Mouse (Mus musculus) kidney, embryonic 15.5 days (tissue): ENCODE data around the gene Cds2. TPM values are rescaled to one million over a fixed set of nuclear protein-coding genes. Genes with fewer than 3 reads are reported as not detected.

Experiments used
- ATAC-seq: fragments of 200-750 bp; cut with Nextera tagmentation; replicated peaks from 2 replicates; pipeline ENCODE4 v1.8.0; 2017; ENCODE audit warnings: moderate TSS enrichment; ENCODE audit not compliant: low FRiP score
- H3K27ac ChIP-seq: fragments of 300-500 bp; sonication (generic); 2 replicates; pipeline ENCODE4 v1.5.1; 2015; ENCODE audit warnings: mild to moderate bottlenecking, inconsistent platforms
- H3K27me3 ChIP-seq: fragments of 300-500 bp; sonication (generic); 2 replicates; pipeline ENCODE4 v1.6.1; 2015; ENCODE audit warnings: inconsistent platforms
- H3K36me3 ChIP-seq: fragments of 300-500 bp; sonication (generic); 2 replicates; pipeline ENCODE4 v1.6.1; 2015; ENCODE audit warnings: inconsistent platforms
- H3K4me1 ChIP-seq: fragments of 300-500 bp; sonication (generic); 2 replicates; pipeline ENCODE4 v1.6.1; 2015; ENCODE audit warnings: inconsistent platforms
- H3K4me2 ChIP-seq: fragments of 300-500 bp; sonication (generic); 2 replicates; pipeline ENCODE4 v1.6.1; 2015; ENCODE audit warnings: moderate library complexity, mild to moderate bottlenecking, inconsistent platforms
- H3K4me3 ChIP-seq: fragments of 300-500 bp; sonication (generic); replicated peaks from 2 replicates; pipeline ENCODE4 v1.5.1; 2015; ENCODE audit warnings: mild to moderate bottlenecking, inconsistent platforms
- H3K9ac ChIP-seq: fragments of 300-500 bp; sonication (generic); 2 replicates; pipeline ENCODE4 v1.6.1; 2015; ENCODE audit warnings: mild to moderate bottlenecking, inconsistent platforms
- H3K9me3 ChIP-seq: fragments of 300-500 bp; sonication (generic); replicated peaks from 2 replicates; pipeline ENCODE4 v1.6.1; 2016; ENCODE audit warnings: inconsistent platforms
- WGBS: fragments of 180-500 bp; shearing (Covaris S2); methylation state at CpG from one replicate; pipeline ENCODE4 v1.1.7; 2015; ENCODE audit warnings: mixed read lengths; 5-methylcytosine and 5-hydroxymethylcytosine counted together
- polyA plus RNA-seq: library from polyadenylated mRNA; unstranded; fragments of >200 nt; fragmentation: Nextera tagmentation; extraction: Ambion mirVana; gene quantifications from 2 replicates; pipeline ENCODE4 v1.2.1, GENCODE M21; 2015

Cds2 gene
- polyA plus RNA-seq, 1 experiment from 2014 or later = 30.2 TPM

GRCm38 (mm10) chr2:132337202-132337601 lies 74.3 kb downstream of the Cds2 start:
- no peaks in the 10 kb centered on the region for H3K36me3 ChIP-seq
- H3K9ac ChIP-seq = no peak overlapping the region
- no peak overlapping the region for H3K4me2 ChIP-seq
- ATAC-seq = no peak
- H3K27me3 ChIP-seq = no peaks in the 10 kb centered on the region
- H3K4me1 ChIP-seq = no peaks in the 10 kb centered on the region
- WGBS = 83% methylated on average over 2 of the region's 2 CpGs
- H3K27ac ChIP-seq = no peak overlapping the region
- no peak overlapping the region for H3K4me3 ChIP-seq
- H3K9me3 ChIP-seq = no peaks in the 10 kb centered on the region

DNA sequence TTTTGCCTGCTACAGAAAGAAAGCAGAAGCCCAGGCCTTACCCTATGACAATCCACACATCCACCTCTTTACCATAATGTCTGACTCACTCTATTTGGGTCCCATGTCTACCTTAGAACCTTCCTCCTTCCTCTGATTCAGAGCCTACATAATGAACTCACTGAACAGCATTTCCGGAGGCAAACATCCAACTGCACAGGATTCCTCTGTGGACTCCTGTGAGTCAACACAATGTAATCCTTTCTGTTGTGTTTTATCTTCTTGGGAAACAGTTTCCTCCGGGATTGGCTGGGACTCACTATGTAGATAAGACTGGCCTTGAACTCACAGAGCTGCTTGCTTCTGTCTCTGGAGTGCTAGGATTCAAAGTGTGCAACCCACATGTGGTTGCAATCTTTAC lies 77.4 kb downstream of the Cds2 start:
- no peak overlapping the region for H3K9ac ChIP-seq
- H3K4me1 ChIP-seq = no peaks in the 10 kb centered on the region
- H3K4me2 ChIP-seq = no peak overlapping the region
- no peak for ATAC-seq
- no peak overlapping the region for H3K27ac ChIP-seq
- 74% methylated on average over 2 of the region's 2 CpGs for WGBS
- H3K27me3 ChIP-seq = no peaks in the 10 kb centered on the region
- no peak overlapping the region for H3K4me3 ChIP-seq
- H3K36me3 ChIP-seq = no peaks in the 10 kb centered on the region
- no peaks in the 10 kb centered on the region for H3K9me3 ChIP-seq

DNA sequence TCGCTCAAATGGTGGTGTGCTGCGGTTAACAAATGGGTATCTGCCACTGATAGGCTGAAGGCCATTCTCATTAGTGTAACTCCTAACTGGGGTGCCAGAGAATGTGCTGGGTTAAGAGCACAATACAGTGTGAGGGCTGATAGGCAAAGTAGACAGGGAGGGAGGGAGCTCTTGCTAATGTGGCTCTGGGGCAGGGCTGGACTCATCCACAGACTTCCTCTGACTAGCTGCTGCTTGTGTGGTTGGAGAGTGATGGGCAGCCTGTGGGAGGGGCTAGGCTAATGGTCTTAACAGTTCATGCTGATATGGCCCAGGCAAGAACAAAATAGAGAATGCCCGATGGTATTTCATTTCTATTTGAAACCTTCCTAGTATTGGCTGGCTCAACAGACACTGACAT lies 78.3 kb downstream of the Cds2 start:
- H3K9me3 ChIP-seq = no peaks in the 10 kb centered on the region
- no peak overlapping the region for H3K27ac ChIP-seq
- no peak overlapping the region for H3K4me2 ChIP-seq
- no peaks in the 10 kb centered on the region for H3K27me3 ChIP-seq
- ATAC-seq = no peak
- H3K4me3 ChIP-seq = no peak overlapping the region
- H3K9ac ChIP-seq = no peak overlapping the region
- 93% methylated on average over 3 of the region's 3 CpGs for WGBS
- no peaks in the 10 kb centered on the region for H3K4me1 ChIP-seq
- H3K36me3 ChIP-seq = no peaks in the 10 kb centered on the region

DNA sequence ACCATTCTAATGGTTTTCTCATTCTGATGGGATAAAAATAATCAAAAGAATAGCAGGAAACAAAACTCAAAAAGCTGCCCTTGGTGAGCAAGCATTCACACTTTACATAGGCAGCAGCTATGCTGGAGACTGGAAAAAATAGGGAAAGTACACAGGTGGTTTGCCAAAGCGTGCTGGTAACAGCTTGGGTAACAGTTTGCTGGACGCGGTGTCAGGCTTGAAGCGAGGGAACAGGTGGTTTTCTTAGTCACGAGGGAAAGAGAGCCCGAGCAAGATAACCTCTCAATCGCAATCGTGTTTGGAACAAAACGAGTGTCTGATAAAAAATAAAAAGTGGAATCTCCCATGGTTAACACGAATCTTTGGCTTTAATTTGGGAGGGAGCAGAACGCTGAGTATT lies 80.9 kb downstream of the Cds2 start:
- Histone ChIP-seq H3K4me2 (no peak overlapping the region), H3K27me3 (no peaks in the 10 kb centered on the region), H3K9me3 (no peaks in the 10 kb centered on the region), H3K4me3 (no peak overlapping the region), H3K36me3 (no peaks in the 10 kb centered on the region), H3K27ac (no peak overlapping the region), H3K9ac (no peak overlapping the region), H3K4me1 (no peaks in the 10 kb centered on the region)
- no peak for ATAC-seq
- WGBS = 87% methylated on average over 11 of the region's 11 CpGs

Other genes with a start within 250 kb of the Cds2 start
- gene Rassf2, start 232.9 kb upstream of the Cds2 start, polyA plus RNA-seq = 8.4 and 11.3 TPM in 2 replicates
- 12.9 and 14.5 TPM in 2 replicates for gene Slc23a2, start 118.0 kb upstream of the Cds2 start, polyA plus RNA-seq
- gene Tmem230, start 15.3 kb upstream of the Cds2 start, polyA plus RNA-seq = 44.3 and 45.8 TPM in 2 replicates
- gene Pcna, start 9.8 kb upstream of the Cds2 start, polyA plus RNA-seq = 263 and 284 TPM in 2 replicates
- gene Prokr2, start 122.3 kb downstream of the Cds2 start, polyA plus RNA-seq = 0.17 and 0.67 TPM in 2 replicates